Mouse (Mus musculus) urinary bladder, postnatal 25 days (tissue): ENCODE measurements at regions not wholly inside any gene's neighbourhood (a gene's known extent, or its start where the extent isn't known, plus 50 kb on each side); places are given as distances from the start of the nearest gene placed in this dataset.

Experiments used
- DNase-seq: peaks from one replicate; pipeline ENCODE4 v3.0.0; 2022; ENCODE audit warnings: low spot score

DNA sequence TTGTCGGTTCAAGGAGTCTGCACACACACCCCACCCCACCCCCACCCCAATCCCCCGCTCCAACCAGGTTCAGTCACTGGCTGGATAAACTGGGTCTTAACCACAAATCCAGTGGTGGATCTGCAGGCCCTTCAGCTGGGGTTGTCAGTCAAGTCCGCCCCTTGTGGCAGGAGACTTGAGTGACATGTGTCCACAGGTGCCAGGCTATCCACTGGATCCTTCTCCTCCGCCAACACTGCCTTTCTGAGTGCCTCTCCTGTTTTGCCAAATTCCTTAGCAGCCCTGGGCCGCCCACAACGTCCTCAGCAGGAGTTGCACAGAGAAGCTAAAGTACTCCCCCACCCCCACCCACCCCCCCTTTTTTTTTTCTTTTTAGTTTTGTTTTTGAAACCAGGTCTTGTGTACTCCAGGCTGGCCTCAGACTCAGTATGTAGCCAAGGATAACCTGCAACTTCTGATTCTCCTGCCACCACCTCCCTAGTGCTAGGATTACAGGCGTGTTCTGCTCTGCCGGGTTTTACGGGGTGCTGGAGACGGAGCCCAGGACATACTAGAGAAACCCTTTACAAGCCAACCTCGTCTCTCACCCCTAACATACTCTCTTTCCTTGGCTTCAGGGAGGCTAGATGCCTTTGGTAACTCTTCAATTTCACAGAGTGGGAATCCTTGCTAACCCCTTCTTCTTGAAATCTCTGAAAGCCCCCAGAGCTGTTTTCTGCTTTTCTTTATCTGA, 57.2 kb upstream of the Zfp280d start:
- DNase-seq: no peak

DNA sequence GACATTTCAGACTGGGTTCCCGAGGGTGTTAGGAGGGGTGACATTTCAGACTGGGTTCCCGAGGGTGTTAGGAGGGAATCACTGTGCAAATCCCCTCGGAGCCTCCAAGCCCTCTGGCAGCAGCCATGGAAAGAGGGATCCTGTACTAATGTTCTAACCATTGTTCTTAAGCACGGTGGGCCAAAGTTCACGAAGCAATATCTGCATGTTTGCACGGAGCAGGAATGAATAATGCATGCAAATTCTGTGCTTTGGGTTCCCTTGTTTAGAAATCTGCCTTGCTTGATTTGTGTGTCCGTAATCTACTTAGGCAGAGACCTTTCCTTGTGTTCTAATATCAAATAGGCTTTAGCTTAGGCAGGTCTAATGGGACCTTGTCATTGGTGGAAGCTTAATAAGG, 55.9 kb upstream of the Zfp280d start:
- DNase-seq: no peak

DNA sequence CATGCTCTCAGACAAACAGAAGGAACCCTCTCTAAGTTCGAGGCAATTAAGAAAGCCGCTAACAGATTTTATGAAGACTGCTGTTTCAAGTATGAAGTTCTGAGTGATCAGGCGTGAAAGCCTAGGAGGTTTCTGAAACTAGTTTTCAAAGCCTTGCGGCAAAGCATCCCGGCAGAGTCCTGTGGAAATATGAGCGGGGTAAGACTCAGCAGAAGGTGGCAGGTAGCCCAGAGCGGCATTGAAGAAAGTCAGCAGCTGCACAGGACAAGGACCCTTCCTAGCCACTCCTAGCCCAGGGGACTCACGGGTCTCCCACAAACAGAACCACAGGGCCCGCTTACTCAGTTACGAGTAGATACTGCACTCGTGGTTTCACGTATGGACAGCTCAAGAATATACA, 54.8 kb upstream of the Zfp280d start:
- DNase-seq: no peak

DNA sequence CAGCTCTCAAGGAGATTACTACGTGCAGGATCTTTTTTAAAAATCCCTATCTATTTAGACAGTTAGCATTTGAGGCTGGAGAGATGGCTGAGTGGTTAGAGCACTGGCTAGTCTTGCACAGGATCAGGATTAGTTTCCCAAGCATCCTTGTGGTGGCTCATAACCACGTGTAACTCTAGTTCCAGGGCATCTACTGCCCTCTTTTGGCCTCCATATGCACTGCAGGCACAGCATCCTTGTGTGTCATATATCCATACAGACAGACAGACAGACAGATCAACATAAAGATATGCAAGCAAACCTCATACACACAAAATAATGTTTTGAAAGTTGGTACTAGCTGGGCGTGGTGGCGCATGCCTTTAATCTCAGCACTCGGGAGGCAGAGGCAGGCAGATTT, 53.3 kb upstream of the Zfp280d start:
- no peak for DNase-seq
